Mouse (Mus musculus): ENCODE measurements around the gene Slc26a11.
"Not testable (repeated sequence)": the region's sequence is repeated elsewhere in the genome, so short reads cannot be mapped to it uniquely, and the experiment has no call there.

Gene Slc26a11

GRCm38 (mm10) chr11:119362769-119363533, 7.6 kb downstream of the Slc26a11 start:
- no peak for DNase-seq (ENCODE audit: low spot score in 2 of 2)

GRCm38 (mm10) chr11:119363534-119364145, 8.3 kb downstream of the Slc26a11 start:
- peak; percentile 42 to 50 for DNase-seq (ENCODE audit: low spot score in 2 of 2)

- DNase-seq (ENCODE audit: low spot score in 2 of 2), result no peak
These were observed 20.1 kb downstream of the Slc26a11 start for GRCm38 (mm10) chr11:119375425-119375824.

GRCm38 (mm10) chr11:119377326-119377725, 22.0 kb downstream of the Slc26a11 start:
- no peak for DNase-seq (ENCODE audit: low spot score in 2 of 2)

- no peak for DNase-seq (ENCODE audit: low spot score in 2 of 2)
These were observed 23.2 kb downstream of the Slc26a11 start for GRCm38 (mm10) chr11:119378551-119378950.

- no peak for DNase-seq (ENCODE audit: low spot score in 2 of 2)
These were observed 26.4 kb downstream of the Slc26a11 start for GRCm38 (mm10) chr11:119381631-119382337.

- no peak for DNase-seq (ENCODE audit: low spot score in 2 of 2)
These were observed 27.0 kb downstream of the Slc26a11 start for GRCm38 (mm10) chr11:119382338-119382850.

- no peak for DNase-seq (ENCODE audit: low spot score in 2 of 2)
These were observed 29.5 kb downstream of the Slc26a11 start for GRCm38 (mm10) chr11:119384904-119385303.

GRCm38 (mm10) chr11:119386306-119386705, 30.9 kb downstream of the Slc26a11 start:
- DNase-seq (ENCODE audit: low spot score in 2 of 2), result no peak

GRCm38 (mm10) chr11:119387273-119387672, 31.9 kb downstream of the Slc26a11 start:
- DNase-seq (ENCODE audit: low spot score in 2 of 2), result not testable (repeated sequence)

- peak; percentile 73 to 77 for DNase-seq (ENCODE audit: low spot score in 2 of 2)
These were observed 34.5 kb downstream of the Slc26a11 start for GRCm38 (mm10) chr11:119389851-119390270.

- DNase-seq (ENCODE audit: low spot score in 2 of 2), result peak; percentile 61 to 84
These were observed 35.2 kb downstream of the Slc26a11 start for GRCm38 (mm10) chr11:119390271-119391231.

- no peak for DNase-seq (ENCODE audit: low spot score in 2 of 2)
These were observed 36.1 kb downstream of the Slc26a11 start for GRCm38 (mm10) chr11:119391386-119392000.

GRCm38 (mm10) chr11:119392001-119392614, 36.8 kb downstream of the Slc26a11 start:
- peak; percentile 57 to 67 for DNase-seq (ENCODE audit: low spot score in 2 of 2)

GRCm38 (mm10) chr11:119392800-119393482, 37.6 kb downstream of the Slc26a11 start, which contains the start of gene Rnf213:
Gene Rnf213 (plus strand): TSS chr11:119393100.
- peak; percentile 40 to 58 for DNase-seq (ENCODE audit: low spot score in 2 of 2)

GRCm38 (mm10) chr11:119393483-119393804, 38.1 kb downstream of the Slc26a11 start:
- no peak for DNase-seq (ENCODE audit: low spot score in 2 of 2)

- DNase-seq (ENCODE audit: low spot score in 2 of 2), result peak in 1 of 2 experiments; percentile 12
These were observed 38.9 kb downstream of the Slc26a11 start for GRCm38 (mm10) chr11:119394210-119394609.

GRCm38 (mm10) chr11:119395394-119395793, 40.0 kb downstream of the Slc26a11 start:
- no peak for DNase-seq (ENCODE audit: low spot score in 2 of 2)

GRCm38 (mm10) chr11:119395931-119396330, 40.6 kb downstream of the Slc26a11 start:
- no peak for DNase-seq (ENCODE audit: low spot score in 2 of 2)

- DNase-seq (ENCODE audit: low spot score in 2 of 2), result no peak
These were observed 41.1 kb downstream of the Slc26a11 start for GRCm38 (mm10) chr11:119396461-119396860.

All from urinary bladder, adult 18-20 months (tissue).